Mouse (Mus musculus) lung, embryonic 14.5 days (tissue): ENCODE results near the gene Nr1h3. TPM values are rescaled to one million over a fixed set of nuclear protein-coding genes. Genes with fewer than 3 reads are reported as not detected.

Source experiments
- ATAC-seq: fragments of 200-750 bp; cut with Nextera tagmentation; 2 replicates; pipeline ENCODE4 v1.8.0; 2017; ENCODE audit warnings: mild to moderate bottlenecking, moderate TSS enrichment, moderate library complexity; ENCODE audit not compliant: insufficient read depth
- DNase-seq: peaks from one replicate; pipeline ENCODE4 v3.0.0-alpha.2; 2015
- H3K27ac ChIP-seq: fragments of 300-500 bp; sonication (generic); 2 replicates; pipeline ENCODE4 v1.5.1; 2014; ENCODE audit warnings: low read depth, mild to moderate bottlenecking, moderate library complexity
- H3K27me3 ChIP-seq: fragments of 300-500 bp; sonication (generic); 2 replicates; pipeline ENCODE4 v1.6.1; 2014; ENCODE audit warnings: low read length, control low read depth; ENCODE audit not compliant: insufficient read depth
- H3K36me3 ChIP-seq: fragments of 300-500 bp; sonication (generic); 2 replicates; pipeline ENCODE4 v1.6.1; 2014; ENCODE audit warnings: control low read depth; ENCODE audit not compliant: insufficient read depth
- H3K4me1 ChIP-seq: fragments of 300-500 bp; sonication (generic); 2 replicates; pipeline ENCODE4 v1.6.1; 2014; ENCODE audit warnings: antibody characterized with exemption, control low read depth; ENCODE audit not compliant: insufficient read depth
- H3K4me2 ChIP-seq: fragments of 300-500 bp; sonication (generic); 2 replicates; pipeline ENCODE4 v1.6.1; 2014; ENCODE audit warnings: mild to moderate bottlenecking
- H3K4me3 ChIP-seq: fragments of 300-500 bp; sonication (generic); 2 replicates; pipeline ENCODE4 v1.5.1; 2014; ENCODE audit warnings: low read depth, low read length
- H3K9ac ChIP-seq: fragments of 300-500 bp; sonication (generic); 2 replicates; pipeline ENCODE4 v1.6.1; 2014
- H3K9me3 ChIP-seq: fragments of 300-500 bp; sonication (generic); 2 replicates; pipeline ENCODE4 v1.6.1; 2016; ENCODE audit warnings: low read depth, low read length, control low read depth
- CTCF ChIP-seq: IDR thresholded peaks from 2 replicates; pipeline ENCODE4 v1.5.1; 2016; ENCODE audit warnings: antibody characterized with exemption, low read depth
- WGBS: fragments of 180-500 bp; shearing (Covaris S2); extraction: QIAGEN DNeasy Blood & Tissue Kit; methylation state at CpG from one replicate; pipeline ENCODE4 v1.1.7; 2014; 5-methylcytosine and 5-hydroxymethylcytosine counted together
- polyA plus RNA-seq: library from polyadenylated mRNA; unstranded; fragments of >200 nt; fragmentation: Nextera tagmentation; extraction: Ambion mirVana; gene quantifications from 2 replicates; pipeline ENCODE4 v1.2.1, GENCODE M21; 2014

The Nr1h3 gene
- polyA plus RNA-seq, 1 experiment from 2014 or later, result 14.2 TPM

GRCm38 (mm10) chr2:91183711-91184405, 18.8 kb downstream of the Nr1h3 start, which contains the start of gene Madd:
TSS of gene Madd (minus strand) at chr2:91183837.
- Histone ChIP-seq H3K4me3 (peak within 1 kb of the TSS; percentile 85), H3K27me3 (no peaks in the 10 kb centered on the region), H3K27ac (peak within 1 kb of the TSS; percentile 79), H3K9me3 (no peaks in the 10 kb centered on the region), H3K36me3 (no peaks in the 10 kb centered on the region), H3K9ac (peak within 1 kb of the TSS; percentile 65), H3K4me1 (peaks cover 5% of the 10 kb centered on the region; the same call in 1 of the 2 replicates), H3K4me2 (peak within 1 kb of the TSS; percentile 70)
- DNase-seq (peak; percentile 17), ATAC-seq (no peak)
- 57% methylated on average over 15 of the region's 15 CpGs for WGBS
- TF ChIP-seq CTCF, result no peak

DNA sequence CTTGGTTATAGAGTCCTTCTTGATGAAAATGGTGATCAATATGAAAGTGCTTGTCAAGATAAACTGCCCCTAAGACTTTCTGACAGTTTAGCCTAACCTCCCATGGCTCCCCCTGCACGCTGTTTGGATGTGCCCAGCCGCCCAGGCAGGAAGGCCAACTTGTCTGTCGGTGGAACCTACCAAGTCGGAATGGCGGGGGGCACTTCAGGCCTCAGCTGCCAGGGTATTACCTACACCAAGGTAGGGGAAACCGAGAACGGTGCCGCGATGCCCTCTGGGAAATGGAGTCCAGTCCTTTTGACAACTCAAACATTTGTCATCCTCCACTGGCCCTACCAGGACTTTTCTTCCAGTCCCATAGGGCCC, 19.5 kb downstream of the Nr1h3 start:
- WGBS, result 0% methylated on average over 9 of the region's 9 CpGs
- Histone ChIP-seq H3K27ac (peak overlapping the region; percentile 79), H3K4me2 (peak overlapping the region; percentile 70), H3K4me3 (peak overlapping the region; percentile 85), H3K36me3 (no peaks in the 10 kb centered on the region), H3K4me1 (peaks cover 5% of the 10 kb centered on the region; the same call in 1 of the 2 replicates), H3K27me3 (no peaks in the 10 kb centered on the region), H3K9ac (peak overlapping the region; percentile 65), H3K9me3 (no peaks in the 10 kb centered on the region)
- TF ChIP-seq CTCF, result no peak
- DNase-seq (peak; percentile 96), ATAC-seq (peak; percentile 95)

DNA sequence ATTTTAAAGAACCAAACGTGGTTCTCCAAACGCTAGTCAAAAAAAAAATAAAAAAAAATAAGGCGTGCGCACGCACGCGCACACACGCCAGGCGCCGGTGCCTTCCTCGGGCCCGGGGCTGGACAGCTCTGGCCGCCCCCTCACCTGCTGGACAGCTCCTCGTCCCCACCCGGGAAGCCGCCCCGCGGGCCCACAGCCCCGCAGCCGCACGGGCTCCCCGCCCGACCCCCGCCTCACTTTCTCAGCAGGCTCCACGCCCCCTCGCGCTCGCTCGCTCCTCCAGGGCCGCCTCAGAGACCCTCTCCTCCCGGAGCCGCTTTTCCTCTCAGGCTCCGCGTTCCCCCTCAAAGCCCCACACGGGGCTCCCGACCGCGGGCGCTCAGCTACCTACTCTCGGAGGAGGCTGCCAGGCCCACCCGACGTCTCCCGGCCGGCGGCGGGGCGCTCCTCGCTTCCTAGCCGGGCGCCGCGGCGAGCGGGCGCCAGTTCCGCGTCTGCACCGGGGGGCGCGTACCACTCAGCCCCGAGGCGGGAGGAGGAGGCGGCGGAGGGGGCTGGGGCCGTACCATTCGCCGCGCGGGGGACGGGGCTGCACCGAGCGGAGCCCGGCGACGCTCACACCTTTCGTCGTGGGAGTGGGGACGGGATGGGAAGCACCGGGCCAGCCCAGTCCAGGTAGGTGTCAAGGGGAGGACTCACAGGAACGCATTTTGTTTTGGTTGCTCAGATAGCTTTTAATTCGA, 20.1 kb downstream of the Nr1h3 start:
- under 1% methylated on average over 75 of the region's 81 CpGs for WGBS
- Histone ChIP-seq H3K4me2 (peak overlapping the region; percentile 70), H3K4me3 (peak overlapping the region; percentile 85), H3K27ac (peak overlapping the region; percentile 79), H3K9me3 (no peaks in the 10 kb centered on the region), H3K4me1 (peaks cover 5% of the 10 kb centered on the region; the same call in 1 of the 2 replicates), H3K9ac (peak overlapping the region; percentile 65), H3K36me3 (no peaks in the 10 kb centered on the region), H3K27me3 (no peaks in the 10 kb centered on the region)
- ATAC-seq (peak; percentile 94), DNase-seq (peak; percentile 84)
- TF ChIP-seq CTCF, result no peak

DNA sequence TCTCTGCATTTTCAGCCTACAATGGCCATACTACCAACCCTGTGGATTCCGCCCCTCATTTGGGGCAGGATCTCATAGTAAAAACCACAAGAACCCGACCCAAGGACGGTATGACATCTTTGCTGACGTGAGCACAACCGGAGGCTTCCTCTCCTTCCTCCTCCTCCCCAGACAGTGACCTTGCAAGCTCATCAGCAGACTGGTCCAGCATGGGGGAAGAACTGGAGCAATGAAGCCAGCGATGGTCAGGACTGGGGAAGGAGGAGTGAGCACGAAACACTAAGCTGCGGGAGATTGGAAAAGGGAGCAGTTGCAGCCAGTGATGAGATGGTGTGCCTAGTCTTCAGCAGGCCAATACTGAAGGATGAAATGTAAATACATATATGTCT, 20.6 kb downstream of the Nr1h3 start:
- Histone ChIP-seq H3K4me3 (peak overlapping the region; percentile 85), H3K9me3 (no peaks in the 10 kb centered on the region), H3K27ac (no peak overlapping the region), H3K9ac (peak overlapping the region; percentile 65; the same call in 1 of the 2 replicates), H3K36me3 (no peaks in the 10 kb centered on the region), H3K4me1 (peaks cover 5% of the 10 kb centered on the region; the same call in 1 of the 2 replicates), H3K4me2 (peak overlapping the region; percentile 70), H3K27me3 (no peaks in the 10 kb centered on the region)
- DNase-seq, result no peak
- no peak for TF ChIP-seq CTCF
- 12% methylated on average over 8 of the region's 8 CpGs for WGBS
- ATAC-seq, result no peak

DNA sequence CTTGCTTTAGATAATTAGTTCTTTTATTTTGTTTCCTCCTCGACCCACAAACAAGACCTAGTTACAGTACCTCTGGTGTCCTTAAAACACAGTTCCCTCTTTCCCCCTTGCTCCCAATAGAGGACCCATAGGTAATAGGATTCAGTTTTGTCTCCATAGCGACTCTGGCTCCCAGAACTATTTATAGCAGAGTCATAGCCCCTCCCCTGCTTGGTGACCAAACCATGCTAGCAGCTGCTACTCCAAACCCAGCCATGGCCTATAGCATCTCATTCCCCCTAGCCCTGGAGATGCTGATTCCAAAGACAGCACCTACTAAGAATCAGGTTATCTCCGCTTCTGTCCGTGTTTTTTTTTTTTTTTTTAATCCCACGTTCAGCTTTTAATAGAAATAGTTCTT, 21.9 kb downstream of the Nr1h3 start:
- 67% methylated on average over 5 of the region's 5 CpGs for WGBS
- no peak for ATAC-seq
- TF ChIP-seq CTCF, result no peak
- no peak for DNase-seq
- H3K27me3 ChIP-seq, result no peaks in the 10 kb centered on the region
- no peak overlapping the region for H3K27ac ChIP-seq
- no peaks in the 10 kb centered on the region for H3K9me3 ChIP-seq
- peaks cover 2% of the 10 kb centered on the region; the same call in 1 of the 2 replicates for H3K36me3 ChIP-seq
- H3K4me3 ChIP-seq, result no peak overlapping the region
- peaks cover 5% of the 10 kb centered on the region; the same call in 1 of the 2 replicates for H3K4me1 ChIP-seq
- H3K4me2 ChIP-seq, result no peak overlapping the region
- no peak overlapping the region for H3K9ac ChIP-seq

DNA sequence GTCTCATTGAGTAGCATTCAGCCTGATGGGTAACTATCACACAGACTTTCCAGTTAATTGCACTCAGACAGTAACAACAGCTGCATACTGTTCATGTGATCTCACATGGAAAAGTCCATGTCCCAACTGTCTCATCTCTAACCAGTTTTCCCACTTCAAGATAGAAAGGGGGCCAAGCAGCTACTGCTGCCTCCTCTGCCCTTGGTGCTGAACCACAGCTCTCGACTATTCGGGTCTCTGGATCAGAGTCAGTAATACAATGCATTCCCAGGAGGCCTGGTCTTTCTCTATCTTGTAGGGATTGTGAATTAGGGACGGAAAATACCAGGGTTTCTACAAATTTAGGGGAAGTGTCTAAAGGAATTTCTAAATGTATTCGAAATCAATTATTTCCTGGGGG, 22.8 kb downstream of the Nr1h3 start:
- Histone ChIP-seq H3K27me3 (no peaks in the 10 kb centered on the region), H3K4me1 (peaks cover 5% of the 10 kb centered on the region; the same call in 1 of the 2 replicates), H3K27ac (no peak overlapping the region), H3K4me3 (no peak overlapping the region), H3K36me3 (peaks cover 2% of the 10 kb centered on the region; the same call in 1 of the 2 replicates), H3K9ac (no peak overlapping the region), H3K4me2 (no peak overlapping the region), H3K9me3 (no peaks in the 10 kb centered on the region)
- 41% methylated on average over 4 of the region's 4 CpGs for WGBS
- ATAC-seq (no peak), DNase-seq (peak; percentile 37)
- no peak for TF ChIP-seq CTCF

- ATAC-seq, result no peak
Observed at GRCm38 (mm10) chr2:91176234-91176633, 26.4 kb downstream of the Nr1h3 start.

More at GRCm38 (mm10) chr2:91176234-91176633, 26.4 kb downstream of the Nr1h3 start:
- Histone ChIP-seq H3K27me3 (no peaks in the 10 kb centered on the region), H3K9ac (no peak overlapping the region), H3K4me1 (no peaks in the 10 kb centered on the region), H3K9me3 (no peaks in the 10 kb centered on the region), H3K27ac (no peak overlapping the region), H3K4me3 (no peak overlapping the region), H3K36me3 (peaks cover 6% of the 10 kb centered on the region), H3K4me2 (no peak overlapping the region)
- no peak for TF ChIP-seq CTCF
- no peak for DNase-seq
- WGBS, result 54% methylated on average over 6 of the region's 6 CpGs
